Comparison of ENCODE assay signal across 9 mouse cellular contexts in genomic region chrX:163912791-163913190, GRCm38 (mm10). TPM values are rescaled to one million over a fixed set of nuclear protein-coding genes. Genes with fewer than 3 reads are reported as not detected.
DNase-seq lines count a peak whose midpoint lies in the region; TF ChIP-seq lines count a peak whose summit lies in the region.
"Had no signal": no experiment of that assay in that cellular context is flagged by ENCODE, and none has a peak within 500 bp of the region (broad histone marks: within the 10 kb centered on the region; RNA-seq: fewer than 3 reads in every experiment).

No protein-coding gene starts in this region.

- no peak for TF ChIP-seq POLR2A in embryonic fibroblast, embryonic 13.5 days (IDR thresholded peaks at IDR 0.05; ENCODE audit: low read depth, low read length)

- no peaks in the 10 kb centered on the region for H3K4me1 ChIP-seq in embryonic fibroblast, embryonic 13.5 days (ENCODE audit: control insufficient read depth, insufficient read depth, low read length)
- H3K4me1 ChIP-seq: embryonic facial prominence, embryonic 15.5 days; limb, embryonic 12.5 days had no signal

- H3K4me3 ChIP-seq in embryonic fibroblast, embryonic 13.5 days (ENCODE audit: insufficient read depth, low read length), result no peak overlapping the region
- H3K4me3 ChIP-seq: embryonic facial prominence, embryonic 15.5 days; limb, embryonic 12.5 days had no signal

- TF ChIP-seq CTCF in embryonic fibroblast, embryonic 13.5 days (IDR thresholded peaks at IDR 0.05; ENCODE audit: borderline replicate concordance, insufficient read depth, low read length), result peak; percentile 27; the same call in 1 of the 2 replicates

- DNase-seq in kidney, postnatal 14 days, result peak; percentile 13
- DNase-seq in kidney, adult 18-20 months, result no peak
- DNase-seq in CD4-positive helper T cell, adult 2 months (ENCODE audit: low read depth, low spot score), result peak; percentile 52
- peak; percentile 46 for DNase-seq in MN1 (ENCODE audit: low spot score)
- peak; percentile 48 to 49 for DNase-seq in thymus, postnatal 36 days
- DNase-seq in adrenal gland, postnatal 25 days, result no peak

- H3K27ac ChIP-seq in embryonic fibroblast, embryonic 13.5 days (ENCODE audit: insufficient read depth, low read length), result no peak overlapping the region
- H3K27ac ChIP-seq: embryonic facial prominence, embryonic 15.5 days; limb, embryonic 12.5 days had no signal

RNA-seq across cellular contexts. Expression of gene Ap1s2, which starts 4.0 kb away (rescaled TPM):
- 39.7 and 44.2 TPM in 2 replicates for polyA plus RNA-seq in embryonic fibroblast, embryonic 13.5 days (2011; ENCODE audit: insufficient read length, low read depth, missing spikeins)
- total RNA-seq in adrenal gland, postnatal 25 days (2021), result 15.2 and 16.9 TPM in 2 replicates

RNA-seq across cellular contexts. Expression of gene Zrsr2, which starts 45.7 kb away (rescaled TPM):
- 41.6 and 51.0 TPM in 2 replicates for polyA plus RNA-seq in embryonic fibroblast, embryonic 13.5 days (2011; ENCODE audit: insufficient read length, low read depth, missing spikeins)
- 26.7 and 36.2 TPM in 2 replicates for total RNA-seq in adrenal gland, postnatal 25 days (2021)

Comparison
In these comparisons a context has a peak if more than half of its experiments do, and no peak if none do; other contexts are left out.
1. DNase-seq: peak in kidney, postnatal 14 days (single experiment), CD4-positive helper T cell, adult 2 months (single experiment), MN1 (single experiment) and thymus, postnatal 36 days (2 of 2); none in kidney, adult 18-20 months (single experiment) and adrenal gland, postnatal 25 days (single experiment).